Mouse (Mus musculus): ENCODE measurements around the gene Mpzl3. TPM values are rescaled to one million over a fixed set of nuclear protein-coding genes. Genes with fewer than 3 reads are reported as not detected.

Gene Mpzl3
- total and polyA plus RNA-seq, 3 experiments, result 3.1 to 5.3 (median 5.2) TPM

GRCm38 (mm10) chr9:45015841-45016240, 39.1 kb upstream of the Mpzl3 start:
- in situ Hi-C loops (cut with MboI; ENCODE audit: low pct_ligation_motif_present, low pct_unique_long_range_greater_than_20kb, low sequenced_read_pairs) (loop anchor here (25.0 kb wide), 1 partner anchor 371 kb away; the partner anchor contains the start of gene Fxyd2), dilution Hi-C loops (cut with MboI; ENCODE audit: extremely low pct_ligation_motif_present, extremely low pct_unique_long_range_greater_than_20kb, low sequenced_read_pairs) (no loop called here)
- Histone ChIP-seq H3K79me2 (replicated peaks; ENCODE audit: control insufficient read depth, extremely low read depth, insufficient read depth, poor library complexity, severe bottlenecking) (no peaks in the 10 kb centered on the region), H3K4me3 (replicated peaks in 1 of 3; ENCODE audit: low read depth in 2 of 3, low read length in 2 of 3, poor library complexity in 1 of 3) (no peak overlapping the region), H3K9ac (ENCODE audit: insufficient read depth, low read depth) (no peak overlapping the region), H3K4me2 (ENCODE audit: insufficient read depth, low read depth, poor library complexity, severe bottlenecking) (no peak overlapping the region), H3K27ac (ENCODE audit: insufficient read depth, low read depth) (no peak overlapping the region), H3K9me3 (replicated peaks; ENCODE audit: low read length) (peaks cover 6% of the 10 kb centered on the region), H3K4me1 (ENCODE audit: control insufficient read depth in 1 of 2, insufficient read depth in 2 of 2) (no peaks in the 10 kb centered on the region), H3K36me3 (replicated peaks in 1 of 2; ENCODE audit: control insufficient read depth in 1 of 2, insufficient read depth in 1 of 2, low read length in 1 of 2) (no peaks in the 10 kb centered on the region), H3K27me3 (replicated peaks) (no peaks in the 10 kb centered on the region)
- TF ChIP-seq ELF1 (IDR thresholded peaks at IDR 0.05; ENCODE audit: low read depth, low read length), result no peak
- TF ChIP-seq MEF2A (IDR thresholded peaks at IDR 0.05; ENCODE audit: borderline replicate concordance, low read depth, low read length), result no peak
- TF ChIP-seq ZC3H11A (IDR thresholded peaks at IDR 0.05; ENCODE audit: low read depth, low read length), result no peak
- TF ChIP-seq RAD21 (IDR thresholded peaks at IDR 0.05; ENCODE audit: low read depth, low read length), result no peak
- no peak for TF ChIP-seq USF1 (IDR thresholded peaks at IDR 0.05; ENCODE audit: low read depth, low read length)
- TF ChIP-seq JUN (IDR thresholded peaks at IDR 0.05; ENCODE audit: insufficient read depth, low read depth, low read length), result no peak
- DNase-seq (ENCODE audit: extremely low read depth), result no peak

GRCm38 (mm10) chr9:45018031-45018430, 37.0 kb upstream of the Mpzl3 start:
- dilution Hi-C loops (cut with MboI; ENCODE audit: extremely low pct_ligation_motif_present, extremely low pct_unique_long_range_greater_than_20kb, low sequenced_read_pairs), result no loop called here
- no peak for TF ChIP-seq E2F4 (IDR thresholded peaks at IDR 0.05; ENCODE audit: insufficient replicate concordance, low read depth, low read length)
- TF ChIP-seq CHD2 (IDR thresholded peaks at IDR 0.05; ENCODE audit: low read length), result no peak
- TF ChIP-seq ZC3H11A (IDR thresholded peaks at IDR 0.05; ENCODE audit: low read depth, low read length), result no peak
- TF ChIP-seq RCOR1 (conservative IDR thresholded peaks at IDR 0.05; ENCODE audit: low read depth, low read length), result no peak
- TF ChIP-seq MYC (IDR thresholded peaks at IDR 0.05; ENCODE audit: low read depth, low read length), result no peak
- TF ChIP-seq USF2 (conservative IDR thresholded peaks at IDR 0.05; ENCODE audit: low read depth, low read length), result no peak
- TF ChIP-seq USF1 (IDR thresholded peaks at IDR 0.05; ENCODE audit: low read depth, low read length), result no peak
- no peak for TF ChIP-seq MAZ (IDR thresholded peaks at IDR 0.05; ENCODE audit: low read depth, low read length)
- no peak for TF ChIP-seq ELF1 (IDR thresholded peaks at IDR 0.05; ENCODE audit: low read depth, low read length)
- TF ChIP-seq ZKSCAN1 (IDR thresholded peaks at IDR 0.05; ENCODE audit: borderline replicate concordance, low read depth, low read length), result no peak
- no peak for TF ChIP-seq NRF1 (IDR thresholded peaks at IDR 0.05; ENCODE audit: low read depth, low read length)
- no peak for TF ChIP-seq MXI1 (IDR thresholded peaks at IDR 0.05; ENCODE audit: low read depth, low read length)
- no peak for TF ChIP-seq SIN3A (IDR thresholded peaks at IDR 0.05; ENCODE audit: low read length)
- no peak for TF ChIP-seq TBP (conservative IDR thresholded peaks at IDR 0.05; ENCODE audit: low read depth, low read length)
- TF ChIP-seq CTCF (conservative IDR thresholded peaks at IDR 0.05 in 1 of 2, IDR thresholded peaks at IDR 0.05 in 1 of 2; ENCODE audit: low read depth in 2 of 2, low read length in 2 of 2), result no peak
- no peak for TF ChIP-seq NELFE (IDR thresholded peaks at IDR 0.05; ENCODE audit: low read depth, low read length)
- no peak for TF ChIP-seq BHLHE40 (IDR thresholded peaks at IDR 0.05; ENCODE audit: low read depth, low read length)
- no peak for TF ChIP-seq RAD21 (IDR thresholded peaks at IDR 0.05; ENCODE audit: low read depth, low read length)

More at GRCm38 (mm10) chr9:45018031-45018430, 37.0 kb upstream of the Mpzl3 start:
- no peaks in the 10 kb centered on the region for H3K27me3 ChIP-seq (replicated peaks)
- no peak overlapping the region for H3K4me3 ChIP-seq (replicated peaks in 1 of 3; ENCODE audit: low read depth in 2 of 3, low read length in 2 of 3, poor library complexity in 1 of 3)
- peaks cover 6% of the 10 kb centered on the region for H3K9me3 ChIP-seq (replicated peaks; ENCODE audit: low read length)
- H3K4me1 ChIP-seq (ENCODE audit: control insufficient read depth in 1 of 2, insufficient read depth in 2 of 2), result peaks cover 0 to 1% of the 10 kb centered on the region in 2 experiments; a peak in 1 of 4 replicates
- H3K27ac ChIP-seq (ENCODE audit: insufficient read depth, low read depth), result no peak overlapping the region
- H3K79me2 ChIP-seq (replicated peaks; ENCODE audit: control insufficient read depth, extremely low read depth, insufficient read depth, poor library complexity, severe bottlenecking), result no peaks in the 10 kb centered on the region
- H3K9ac ChIP-seq (ENCODE audit: insufficient read depth, low read depth), result no peak overlapping the region
- no peak for DNase-seq (ENCODE audit: extremely low read depth)
- in situ Hi-C loops (cut with MboI; ENCODE audit: low pct_ligation_motif_present, low pct_unique_long_range_greater_than_20kb, low sequenced_read_pairs), result loop anchor here (25.0 kb wide), 1 partner anchor 369 kb away; the partner anchor contains the start of gene Fxyd2
- H3K36me3 ChIP-seq (replicated peaks in 1 of 2; ENCODE audit: control insufficient read depth in 1 of 2, insufficient read depth in 1 of 2, low read length in 1 of 2), result no peaks in the 10 kb centered on the region
- H3K4me2 ChIP-seq (ENCODE audit: insufficient read depth, low read depth, poor library complexity, severe bottlenecking), result no peak overlapping the region

All from CH12.LX (cell line).